Mouse (Mus musculus): ENCODE data around the gene Nppa.

DNA sequence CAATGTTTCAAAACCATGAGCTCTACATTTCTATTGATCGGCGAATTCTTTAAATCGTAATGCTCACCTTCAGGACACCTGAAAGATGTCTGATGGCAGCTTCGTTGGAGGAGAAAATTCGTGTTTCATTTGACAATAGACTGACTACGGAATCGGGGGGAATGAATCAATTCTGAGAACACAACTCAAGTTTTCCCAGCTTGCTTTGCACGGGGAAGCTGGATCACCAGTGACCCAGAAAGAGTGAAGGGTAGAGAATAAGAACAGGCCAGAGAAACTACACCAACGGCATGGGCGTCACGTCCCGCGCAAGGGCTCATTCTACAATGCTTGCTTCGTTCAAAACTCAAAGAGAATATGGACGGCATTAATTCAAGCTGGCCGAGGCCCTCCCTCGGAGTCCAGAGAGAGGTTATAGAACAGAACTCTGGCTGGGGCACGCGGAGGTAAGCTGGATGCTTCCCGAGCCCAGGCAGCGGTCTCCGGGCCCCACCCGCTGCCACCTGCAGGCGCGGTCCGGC is 37.6 kb downstream of the Nppa start:
- TF ChIP-seq CTCF (IDR thresholded peaks at IDR 0.05) (peak; percentile 30), EP300 (IDR thresholded peaks at IDR 0.05; ENCODE audit: insufficient read depth, low read depth, low read length) (no peak), POLR2A (IDR thresholded peaks at IDR 0.05; ENCODE audit: insufficient read depth, low read depth, low read length) (no peak)
